Mouse (Mus musculus) hindbrain, postnatal 0 days (tissue): Measurements from ENCODE around the gene Glra2. TPM values are rescaled to one million over a fixed set of nuclear protein-coding genes. Genes with fewer than 3 reads are reported as not detected.

ENCODE experiments used
- ATAC-seq: fragments of 200-750 bp; cut with Nextera tagmentation; 2 replicates; pipeline ENCODE4 v1.8.0; 2017; ENCODE audit warnings: mild to moderate bottlenecking, moderate TSS enrichment, moderate library complexity
- DNase-seq: peaks from one replicate; pipeline ENCODE4 v3.0.0-alpha.2; 2015; ENCODE audit warnings: low spot score
- H3K27ac ChIP-seq: fragments of 300-500 bp; sonication (generic); 2 replicates; pipeline ENCODE4 v1.5.1; 2014; ENCODE audit warnings: mild to moderate bottlenecking
- H3K27me3 ChIP-seq: fragments of 300-500 bp; sonication (generic); 2 replicates; pipeline ENCODE4 v1.6.1; 2014; ENCODE audit warnings: low read length, mixed read lengths; ENCODE audit not compliant: insufficient read depth
- H3K36me3 ChIP-seq: fragments of 300-500 bp; sonication (generic); 2 replicates; pipeline ENCODE4 v1.6.1; 2014; ENCODE audit warnings: low read length, mixed read lengths; ENCODE audit not compliant: insufficient read depth
- H3K4me1 ChIP-seq: fragments of 300-500 bp; sonication (generic); 2 replicates; pipeline ENCODE4 v1.6.1; 2014; ENCODE audit warnings: antibody characterized with exemption, low read length, mixed read lengths; ENCODE audit not compliant: insufficient read depth
- H3K4me2 ChIP-seq: fragments of 300-500 bp; sonication (generic); 2 replicates; pipeline ENCODE4 v1.6.1; 2014; ENCODE audit warnings: low read depth, mild to moderate bottlenecking, low read length, moderate library complexity, mixed read lengths
- H3K4me3 ChIP-seq: fragments of 300-500 bp; sonication (generic); 2 replicates; pipeline ENCODE4 v1.5.1; 2014; ENCODE audit warnings: low read length
- H3K9ac ChIP-seq: fragments of 300-500 bp; sonication (generic); replicated peaks from 2 replicates; pipeline ENCODE4 v1.6.1; 2014; ENCODE audit warnings: mild to moderate bottlenecking, low read length, moderate library complexity, mixed read lengths
- H3K9me3 ChIP-seq: fragments of 300-500 bp; sonication (generic); 2 replicates; pipeline ENCODE4 v1.6.1; 2016; ENCODE audit warnings: low read length, mixed read lengths
- CTCF ChIP-seq: IDR thresholded peaks from 2 replicates; pipeline ENCODE4 v1.5.1; 2016; ENCODE audit warnings: antibody characterized with exemption, control low read depth, low read depth
- WGBS: fragments of 180-500 bp; shearing (Covaris S2); extraction: QIAGEN DNeasy Blood & Tissue Kit; methylation state at CpG from one replicate; pipeline ENCODE4 v1.1.7; 2014; 5-methylcytosine and 5-hydroxymethylcytosine counted together
- polyA plus RNA-seq: library from polyadenylated mRNA; unstranded; fragments of >200 nt; fragmentation: Nextera tagmentation; extraction: Ambion mirVana; gene quantifications from 2 replicates; pipeline ENCODE4 v1.2.1, GENCODE M21; 2015
- total RNA-seq: library from RNA; depleted of rRNA; stranded (reverse); fragments of >200 nt; gene quantifications from 2 replicates; pipeline ENCODE4 v1.2.3, GENCODE M21; 2014

The Glra2 gene
- total and polyA plus RNA-seq, 2 experiments from 2014 or later = 44.4 to 66.8 TPM

DNA sequence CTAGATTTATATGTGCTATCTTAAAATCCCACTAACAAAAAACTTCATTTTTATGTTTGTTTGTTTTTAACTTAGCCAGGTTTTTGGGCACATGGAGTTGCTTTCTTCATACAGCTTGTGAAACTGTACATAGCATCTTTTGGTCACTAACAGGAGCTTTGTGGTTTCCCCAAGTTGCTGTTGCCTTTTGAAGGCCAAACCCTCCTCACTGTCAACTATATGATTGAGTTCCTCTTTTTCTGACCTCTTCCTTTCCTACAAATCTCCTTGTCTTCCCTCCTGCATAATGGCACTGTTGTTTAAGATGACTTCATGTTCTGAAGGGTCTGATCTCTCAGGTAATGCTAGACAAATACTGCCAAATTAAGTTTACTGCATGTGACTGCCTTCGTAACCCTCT, 170.6 kb downstream of the Glra2 start:
- Histone ChIP-seq H3K4me1 (no peaks in the 10 kb centered on the region), H3K9me3 (no peaks in the 10 kb centered on the region), H3K36me3 (no peaks in the 10 kb centered on the region), H3K4me2 (no peak overlapping the region), H3K27me3 (no peaks in the 10 kb centered on the region), H3K27ac (no peak overlapping the region), H3K9ac (no peak overlapping the region), H3K4me3 (no peak overlapping the region)
- no peak for TF ChIP-seq CTCF
- ATAC-seq = no peak
- 91% methylated on average over 1 of the region's 1 CpGs for WGBS
- no peak for DNase-seq

DNA sequence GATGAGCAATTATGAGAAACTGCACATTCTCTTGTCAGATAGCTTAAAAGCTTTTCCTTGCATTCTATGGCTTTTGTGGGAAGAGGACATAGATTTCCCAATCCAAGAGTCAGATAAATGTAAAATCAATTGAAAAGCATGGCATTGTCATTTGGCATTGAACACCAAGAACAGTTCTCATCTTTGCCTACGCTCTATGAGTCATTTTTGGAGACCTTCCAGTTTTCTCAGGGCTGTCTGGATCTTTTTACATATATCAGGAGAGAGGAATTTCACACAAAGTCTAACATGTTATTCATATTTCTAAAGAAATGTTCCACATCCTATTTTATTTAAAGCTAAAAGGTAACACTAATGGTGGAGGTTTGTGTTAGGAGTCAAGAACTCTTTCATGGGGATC, 223.0 kb downstream of the Glra2 start:
- H3K36me3 ChIP-seq = no peaks in the 10 kb centered on the region
- H3K9me3 ChIP-seq = no peaks in the 10 kb centered on the region
- H3K4me3 ChIP-seq = no peak overlapping the region
- WGBS = 78% methylated on average over 1 of the region's 1 CpGs
- DNase-seq (no peak), ATAC-seq (no peak)
- TF ChIP-seq CTCF = no peak
- H3K9ac ChIP-seq = no peak overlapping the region
- H3K27ac ChIP-seq = no peak overlapping the region
- no peak overlapping the region for H3K4me2 ChIP-seq
- no peaks in the 10 kb centered on the region for H3K4me1 ChIP-seq
- no peaks in the 10 kb centered on the region for H3K27me3 ChIP-seq
